In genomic region chr2:79602306-79602705, GRCm38 (mm10) we compare ENCODE assay signal across 13 mouse cellular contexts. TPM values are rescaled to one million over a fixed set of nuclear protein-coding genes. Genes with fewer than 3 reads are reported as not detected.
A peak's percentile ranks its signal among the peaks of the same experiment; 100 is the strongest.
DNase-seq lines count a peak whose midpoint lies in the region; ATAC-seq and TF ChIP-seq lines count a peak whose summit lies in the region.
"Had no signal": no experiment of that assay in that cellular context is flagged by ENCODE, and none has a peak within 500 bp of the region (broad histone marks: within the 10 kb centered on the region; RNA-seq: fewer than 3 reads in every experiment).

No protein-coding gene starts in this region.

- ATAC-seq in hindbrain, embryonic 15.5 days (ENCODE audit: low FRiP score, low read depth): no peak
- ATAC-seq in hindbrain, embryonic 13.5 days (ENCODE audit: low FRiP score): no peak
- ATAC-seq in Patski: peak; percentile 65
- ATAC-seq in kidney, postnatal 0 days (replicated peaks; ENCODE audit: low FRiP score, low read depth): no peak

- in situ Hi-C loops in Patski (cut with MboI; ENCODE audit: low pct_unique_long_range_greater_than_20kb): no loop called here

- H3K9me3 ChIP-seq in hindbrain, embryonic 15.5 days: no peaks in the 10 kb centered on the region
- no peaks in the 10 kb centered on the region for H3K9me3 ChIP-seq in hindbrain, embryonic 13.5 days
- H3K9me3 ChIP-seq in kidney, postnatal 0 days (replicated peaks; ENCODE audit: low read length): no peaks in the 10 kb centered on the region
- H3K9me3 ChIP-seq in forebrain, embryonic 10.5 days: no peaks in the 10 kb centered on the region
- H3K9me3 ChIP-seq: hindbrain, embryonic 10.5 days had no signal

- no peaks in the 10 kb centered on the region for H3K36me3 ChIP-seq in hindbrain, embryonic 15.5 days
- H3K36me3 ChIP-seq in hindbrain, embryonic 13.5 days: no peaks in the 10 kb centered on the region
- H3K36me3 ChIP-seq in kidney, postnatal 0 days (ENCODE audit: insufficient read depth, low read length): no peaks in the 10 kb centered on the region
- no peaks in the 10 kb centered on the region for H3K36me3 ChIP-seq in forebrain, embryonic 10.5 days (replicated peaks)
- H3K36me3 ChIP-seq: hindbrain, embryonic 10.5 days had no signal

- 0 out of 2 replicates have a peak overlapping the region, but pooled peaks have one; percentile 5 for H3K27ac ChIP-seq in hindbrain, embryonic 15.5 days (replicated peaks)
- no peak overlapping the region for H3K27ac ChIP-seq in hindbrain, embryonic 13.5 days
- peak overlapping the region; percentile 64 for H3K27ac ChIP-seq in kidney, postnatal 0 days
- H3K27ac ChIP-seq in forebrain, embryonic 10.5 days: no peak overlapping the region
- H3K27ac ChIP-seq: hindbrain, embryonic 10.5 days; liver, embryonic 14.5 days had no signal

- no peak overlapping the region for H3K9ac ChIP-seq in hindbrain, embryonic 15.5 days
- no peak overlapping the region for H3K9ac ChIP-seq in hindbrain, embryonic 13.5 days
- H3K9ac ChIP-seq in kidney, postnatal 0 days (ENCODE audit: low read depth, low read length): no peak overlapping the region
- H3K9ac ChIP-seq: liver, embryonic 14.5 days had no signal

- no peak for TF ChIP-seq CTCF in Patski (IDR thresholded peaks at IDR 0.05)
- no peak for TF ChIP-seq CTCF in kidney, postnatal 0 days (IDR thresholded peaks at IDR 0.05; ENCODE audit: low read depth)

- no peak overlapping the region for H3K4me2 ChIP-seq in hindbrain, embryonic 15.5 days
- H3K4me2 ChIP-seq in hindbrain, embryonic 13.5 days: no peak overlapping the region
- H3K4me2 ChIP-seq in kidney, postnatal 0 days (ENCODE audit: low read length): 0 out of 2 replicates have a peak overlapping the region, but pooled peaks have one; percentile 0
- H3K4me2 ChIP-seq: midbrain, embryonic 11.5 days had no signal

- DNase-seq in 3T3-L1 (ENCODE audit: low read depth, low spot score) (peak; percentile 18), Patski (ENCODE audit: low read depth, low spot score) (peak; percentile 55)
- peak; percentile 53 for DNase-seq in kidney, postnatal 0 days (ENCODE audit: low spot score)
- DNase-seq in forebrain, embryonic 10.5 days (ENCODE audit: extremely low spot score, low spot score): no peak
- DNase-seq in left cerebral cortex, postnatal 10 days (ENCODE audit: extremely low spot score in 1 of 2, low spot score in 2 of 2): no peak
- DNase-seq in frontal cortex, adult 2 months (ENCODE audit: extremely low spot score in 1 of 2, low spot score in 1 of 2): no peak
- DNase-seq: layer of hippocampus, postnatal 36 days; spleen, adult 18-20 months had no signal

- WGBS in hindbrain, embryonic 15.5 days: 66% methylated on average over 6 of the region's 6 CpGs
- 76% methylated on average over 6 of the region's 6 CpGs for WGBS in hindbrain, embryonic 13.5 days
- 23% methylated on average over 6 of the region's 6 CpGs for WGBS in kidney, postnatal 0 days
- 91% methylated on average over 6 of the region's 6 CpGs for WGBS in forebrain, embryonic 10.5 days

- POLR2A ChIA-PET in Patski (lab: Charles Lee): interaction anchor here (1.3 kb wide), 1 partner anchor 10 kb away, joined by 3 read pairs; no protein-coding TSS in a partner anchor

- intact Hi-C loops in left cerebral cortex, postnatal 10 days (cut with DNase I): no loop called here

- H3K4me3 ChIP-seq in hindbrain, embryonic 15.5 days: no peak overlapping the region
- H3K4me3 ChIP-seq in hindbrain, embryonic 13.5 days: no peak overlapping the region
- H3K4me3 ChIP-seq in kidney, postnatal 0 days (replicated peaks; ENCODE audit: low read depth, low read length): no peak overlapping the region
- no peak overlapping the region for H3K4me3 ChIP-seq in forebrain, embryonic 10.5 days
- H3K4me3 ChIP-seq: hindbrain, embryonic 10.5 days had no signal

- peaks cover 11% of the 10 kb centered on the region for H3K4me1 ChIP-seq in hindbrain, embryonic 15.5 days (replicated peaks)
- peaks cover 5% of the 10 kb centered on the region; the same call in 1 of the 2 replicates for H3K4me1 ChIP-seq in hindbrain, embryonic 13.5 days (replicated peaks)
- H3K4me1 ChIP-seq in kidney, postnatal 0 days (replicated peaks; ENCODE audit: insufficient read depth, low read length): peaks cover 6% of the 10 kb centered on the region
- peaks cover 7% of the 10 kb centered on the region for H3K4me1 ChIP-seq in forebrain, embryonic 10.5 days
- H3K4me1 ChIP-seq: hindbrain, embryonic 10.5 days had no signal

- CTCF ChIA-PET in Patski (lab: Charles Lee): interaction anchor here (1.0 to 1.6 kb wide), 3 partner anchors 19 to 44 kb away, joined by 3 to 4 read pairs (median 3); no protein-coding TSS in a partner anchor

- H3K27me3 ChIP-seq in hindbrain, embryonic 15.5 days: no peaks in the 10 kb centered on the region
- no peaks in the 10 kb centered on the region for H3K27me3 ChIP-seq in hindbrain, embryonic 13.5 days
- H3K27me3 ChIP-seq in Patski: no peaks in the 10 kb centered on the region
- H3K27me3 ChIP-seq in kidney, postnatal 0 days (ENCODE audit: insufficient read depth, low read length): no peaks in the 10 kb centered on the region
- no peaks in the 10 kb centered on the region for H3K27me3 ChIP-seq in forebrain, embryonic 10.5 days (ENCODE audit: poor library complexity, severe bottlenecking)

RNA-seq across cellular contexts. Expression of gene Itprid2, which starts 32.8 kb away (rescaled TPM):
- 5.2 and 6.2 TPM in 2 replicates for polyA plus RNA-seq in hindbrain, embryonic 15.5 days (2015; fragmentation: Nextera tagmentation; extraction: Ambion mirVana)
- polyA plus RNA-seq in hindbrain, embryonic 13.5 days (2015; fragmentation: Nextera tagmentation; extraction: Ambion mirVana): 4.1 and 4.5 TPM in 2 replicates
- polyA plus RNA-seq in Patski (2021): 25.9 TPM
- 22.7 and 24.4 TPM in 2 replicates for polyA plus RNA-seq in kidney, postnatal 0 days (2015; fragmentation: Nextera tagmentation; extraction: Ambion mirVana)
- polyA plus RNA-seq in forebrain, embryonic 10.5 days (2016; fragmentation: Nextera tagmentation; extraction: Ambion mirVana): 3.4 and 3.6 TPM in 2 replicates
- 10 to 100 TPM; 20.2 to 26.8 TPM for total RNA-seq in left cerebral cortex, postnatal 10 days (2021)
- polyA plus RNA-seq in frontal cortex, adult 2 months (2012; rRNA removed): 18.7 and 19.0 TPM in 2 replicates

Comparison
In these comparisons a context has a peak if more than half of its experiments do, and no peak if none do; other contexts are left out.
1. H3K27ac ChIP-seq: peak in hindbrain, embryonic 15.5 days (single experiment) and kidney, postnatal 0 days (single experiment); none in hindbrain, embryonic 13.5 days (single experiment) and forebrain, embryonic 10.5 days (single experiment).
2. DNase-seq: peak in 3T3-L1 (single experiment), Patski (single experiment) and kidney, postnatal 0 days (single experiment); none in forebrain, embryonic 10.5 days (single experiment), left cerebral cortex, postnatal 10 days (0 of 2) and frontal cortex, adult 2 months (0 of 2).